ENCODE assay signal across 11 mouse cellular contexts in the genomic region with DNA sequence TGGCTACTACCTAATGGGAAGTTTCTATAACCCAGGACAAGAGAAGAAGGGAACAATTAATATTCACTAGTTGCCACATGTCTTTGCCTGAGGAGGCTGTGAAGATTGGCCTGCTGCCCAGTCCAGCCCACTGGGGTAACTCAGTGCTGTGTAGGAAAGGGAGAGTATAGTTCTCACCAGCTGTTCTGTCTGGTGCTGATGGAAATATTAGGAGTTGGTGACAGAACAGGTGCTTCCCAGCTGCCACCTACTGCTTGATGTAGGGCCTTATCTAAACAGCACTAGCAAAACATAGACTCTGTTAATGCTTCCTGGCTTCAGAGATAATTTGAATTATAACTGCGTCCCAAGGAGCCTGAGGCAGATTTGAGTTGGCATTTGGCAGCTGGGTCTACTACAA.
A peak's percentile ranks its signal among the peaks of the same experiment; 100 is the strongest.
DNase-seq lines count a peak whose midpoint lies in the region; ATAC-seq lines count a peak whose summit lies in the region.
"Had no signal": no experiment of that assay in that cellular context is flagged by ENCODE, and none has a peak within 500 bp of the region (broad histone marks: within the 10 kb centered on the region; RNA-seq: fewer than 3 reads in every experiment).

No protein-coding gene starts in this region.

- no peak overlapping the region for H3K4me2 ChIP-seq in midbrain, embryonic 12.5 days (replicated peaks)
- H3K4me2 ChIP-seq in limb, embryonic 13.5 days (replicated peaks): no peak overlapping the region
- H3K4me2 ChIP-seq: heart, embryonic 11.5 days had no signal

- no peaks in the 10 kb centered on the region for H3K36me3 ChIP-seq in midbrain, embryonic 12.5 days
- no peaks in the 10 kb centered on the region for H3K36me3 ChIP-seq in midbrain, embryonic 10.5 days
- no peaks in the 10 kb centered on the region for H3K36me3 ChIP-seq in limb, embryonic 13.5 days

- WGBS in midbrain, embryonic 12.5 days: 70% methylated on average over 1 of the region's 1 CpGs
- WGBS in midbrain, embryonic 10.5 days: 74% methylated on average over 1 of the region's 1 CpGs
- WGBS in limb, embryonic 13.5 days: 69% methylated on average over 1 of the region's 1 CpGs

- peak; percentile 78 for ATAC-seq in midbrain, embryonic 12.5 days (ENCODE audit: low FRiP score, low read depth)
- ATAC-seq in limb, embryonic 13.5 days (ENCODE audit: low FRiP score, low read depth): peak; percentile 92
- ATAC-seq: Patski had no signal

- H3K9ac ChIP-seq in midbrain, embryonic 12.5 days (replicated peaks): no peak overlapping the region
- H3K9ac ChIP-seq in limb, embryonic 13.5 days: no peak overlapping the region

- no peak overlapping the region for H3K27ac ChIP-seq in midbrain, embryonic 12.5 days (replicated peaks)
- no peak overlapping the region for H3K27ac ChIP-seq in midbrain, embryonic 10.5 days (replicated peaks)
- no peak overlapping the region for H3K27ac ChIP-seq in limb, embryonic 13.5 days

- no peaks in the 10 kb centered on the region for H3K9me3 ChIP-seq in midbrain, embryonic 12.5 days
- no peaks in the 10 kb centered on the region for H3K9me3 ChIP-seq in midbrain, embryonic 10.5 days (replicated peaks)
- H3K9me3 ChIP-seq in limb, embryonic 13.5 days: no peaks in the 10 kb centered on the region

- H3K27me3 ChIP-seq in midbrain, embryonic 12.5 days: no peaks in the 10 kb centered on the region
- H3K27me3 ChIP-seq in midbrain, embryonic 10.5 days (ENCODE audit: low read depth, poor library complexity, severe bottlenecking): no peaks in the 10 kb centered on the region
- H3K27me3 ChIP-seq in limb, embryonic 13.5 days: no peaks in the 10 kb centered on the region
- H3K27me3 ChIP-seq: Patski had no signal

- DNase-seq in cerebellum, postnatal 14 days: peak; percentile 4 to 22
- DNase-seq in cerebellum, adult 9-11 months: no peak
- no peak for DNase-seq in midbrain, embryonic 10.5 days (ENCODE audit: low spot score)
- peak; percentile 17 for DNase-seq in right cerebral cortex, postnatal 14 days
- no peak for DNase-seq in thymus, postnatal 25 days
- no peak for DNase-seq in spleen, adult 18-20 months
- DNase-seq: lung, adult 18-20 months had no signal

- H3K4me1 ChIP-seq in midbrain, embryonic 12.5 days: no peaks in the 10 kb centered on the region
- no peaks in the 10 kb centered on the region for H3K4me1 ChIP-seq in midbrain, embryonic 10.5 days
- no peaks in the 10 kb centered on the region for H3K4me1 ChIP-seq in limb, embryonic 13.5 days

- no peak overlapping the region for H3K4me3 ChIP-seq in midbrain, embryonic 12.5 days
- no peak overlapping the region for H3K4me3 ChIP-seq in midbrain, embryonic 10.5 days
- H3K4me3 ChIP-seq in limb, embryonic 13.5 days: no peak overlapping the region

Comparison
In these comparisons a context has a peak if more than half of its experiments do, and no peak if none do; other contexts are left out.
1. DNase-seq: peak in cerebellum, postnatal 14 days (2 of 2) and right cerebral cortex, postnatal 14 days (single experiment); none in cerebellum, adult 9-11 months (single experiment), midbrain, embryonic 10.5 days (single experiment), thymus, postnatal 25 days (single experiment) and spleen, adult 18-20 months (0 of 2).